Comparison of ENCODE assay signal across 8 mouse cellular contexts in genomic region chr11:58179563-58179962, GRCm38 (mm10). TPM values are rescaled to one million over a fixed set of nuclear protein-coding genes. Genes with fewer than 3 reads are reported as not detected.
A peak's percentile ranks its signal among the peaks of the same experiment; 100 is the strongest.
DNase-seq lines count a peak whose midpoint lies in the region; ATAC-seq lines count a peak whose summit lies in the region.

No protein-coding gene starts in this region.

- no peak overlapping the region for H3K9ac ChIP-seq in limb, embryonic 11.5 days (ENCODE audit: low read length)
- no peak overlapping the region for H3K9ac ChIP-seq in neural tube, embryonic 12.5 days

- DNase-seq in A20 (ENCODE audit: low read depth, low spot score): peak; percentile 85
- DNase-seq in gastrocnemius, postnatal 4 days (ENCODE audit: low spot score in 2 of 2): peak; percentile 33 to 65
- DNase-seq in kidney, adult 9 months: peak; percentile 92
- peak; percentile 81 for DNase-seq in limb, embryonic 11.5 days (ENCODE audit: low spot score)
- DNase-seq in telencephalon, adult 2 months (ENCODE audit: low read depth, low spot score): peak; percentile 92

- peak; percentile 41 for ATAC-seq in activated CD4-positive, CD25-positive, alpha-beta regulatory T cell, adult 4 months
- ATAC-seq in common myeloid progenitor, adult 5-6 weeks (replicated peaks; ENCODE audit: low read depth, poor library complexity, severe bottlenecking): peak; percentile 79
- ATAC-seq in limb, embryonic 11.5 days (ENCODE audit: insufficient number of reproducible peaks, low FRiP score, low TSS enrichment, low read depth): no peak
- ATAC-seq in neural tube, embryonic 12.5 days (ENCODE audit: low FRiP score, low read depth): 0 out of 2 replicates have a peak, but pooled peaks have one; percentile 21

- no peaks in the 10 kb centered on the region for H3K27me3 ChIP-seq in limb, embryonic 11.5 days (ENCODE audit: control insufficient read depth, insufficient read depth, low read length)
- no peaks in the 10 kb centered on the region for H3K27me3 ChIP-seq in neural tube, embryonic 12.5 days (replicated peaks)

- peaks cover 16% of the 10 kb centered on the region for H3K36me3 ChIP-seq in limb, embryonic 11.5 days (ENCODE audit: control insufficient read depth, insufficient read depth, low read length)
- peaks cover 44% of the 10 kb centered on the region for H3K36me3 ChIP-seq in neural tube, embryonic 12.5 days

- 18% methylated on average over 3 of the region's 3 CpGs for WGBS in limb, embryonic 11.5 days
- WGBS in neural tube, embryonic 12.5 days: 24% methylated on average over 3 of the region's 3 CpGs

- no peaks in the 10 kb centered on the region for H3K4me1 ChIP-seq in limb, embryonic 11.5 days (ENCODE audit: control insufficient read depth, insufficient read depth, low read length)
- H3K4me1 ChIP-seq in neural tube, embryonic 12.5 days: no peaks in the 10 kb centered on the region

- H3K9me3 ChIP-seq in limb, embryonic 11.5 days (ENCODE audit: control insufficient read depth, low read length): no peaks in the 10 kb centered on the region
- no peaks in the 10 kb centered on the region for H3K9me3 ChIP-seq in neural tube, embryonic 12.5 days

- no peak overlapping the region for H3K27ac ChIP-seq in limb, embryonic 11.5 days (replicated peaks; ENCODE audit: low read depth, low read length)
- H3K27ac ChIP-seq in neural tube, embryonic 12.5 days: no peak overlapping the region

- no peak overlapping the region for H3K4me2 ChIP-seq in limb, embryonic 11.5 days (ENCODE audit: low read depth, severe bottlenecking)
- H3K4me2 ChIP-seq in neural tube, embryonic 12.5 days (replicated peaks): no peak overlapping the region

- H3K4me3 ChIP-seq in limb, embryonic 11.5 days (ENCODE audit: low read depth, low read length): no peak overlapping the region
- no peak overlapping the region for H3K4me3 ChIP-seq in neural tube, embryonic 12.5 days

RNA-seq across cellular contexts. Expression of gene Mrpl22, which starts 8.1 kb away (rescaled TPM):
- 10 to 100 TPM; 63.7 to 66.7 TPM for polyA plus RNA-seq in activated CD4-positive, CD25-positive, alpha-beta regulatory T cell, adult 4 months (2017; shearing (Covaris generic))
- 55.0 and 55.2 TPM in 2 replicates for total RNA-seq in common myeloid progenitor, adult 5-6 weeks (2017)
- total RNA-seq in gastrocnemius, postnatal 4 days (2021): 10 to 100 TPM; 54.1 to 59.7 TPM
- 142 and 144 TPM in 2 replicates for polyA plus RNA-seq in limb, embryonic 11.5 days (2014; fragmentation: Nextera tagmentation; extraction: Ambion mirVana)
- 111 and 115 TPM in 2 replicates for polyA plus RNA-seq in neural tube, embryonic 12.5 days (2016; fragmentation: Nextera tagmentation; extraction: Ambion mirVana)

RNA-seq across cellular contexts. Expression of gene Gemin5, which starts 11.2 kb away (rescaled TPM):
- 1 to 10 TPM; 4.9 to 6.3 TPM for polyA plus RNA-seq in activated CD4-positive, CD25-positive, alpha-beta regulatory T cell, adult 4 months (2017; shearing (Covaris generic))
- total RNA-seq in common myeloid progenitor, adult 5-6 weeks (2017): 36.8 and 38.3 TPM in 2 replicates
- total RNA-seq in gastrocnemius, postnatal 4 days (2021): 10 to 100 TPM; 14.8 to 15.3 TPM
- 28.5 and 30.3 TPM in 2 replicates for polyA plus RNA-seq in limb, embryonic 11.5 days (2014; fragmentation: Nextera tagmentation; extraction: Ambion mirVana)
- polyA plus RNA-seq in neural tube, embryonic 12.5 days (2016; fragmentation: Nextera tagmentation; extraction: Ambion mirVana): 19.1 and 22.3 TPM in 2 replicates

RNA-seq across cellular contexts. Expression of gene Igtp, which starts 19.8 kb away (rescaled TPM):
- polyA plus RNA-seq in activated CD4-positive, CD25-positive, alpha-beta regulatory T cell, adult 4 months (2017; shearing (Covaris generic)): 100 to 1,000 TPM; 396 to 413 TPM
- 15.2 and 15.4 TPM in 2 replicates for total RNA-seq in common myeloid progenitor, adult 5-6 weeks (2017)
- 10 to 100 TPM; 15.6 to 17.9 TPM for total RNA-seq in gastrocnemius, postnatal 4 days (2021)
- polyA plus RNA-seq in limb, embryonic 11.5 days (2014; fragmentation: Nextera tagmentation; extraction: Ambion mirVana): 1.6 and 2.1 TPM in 2 replicates
- polyA plus RNA-seq in neural tube, embryonic 12.5 days (2016; fragmentation: Nextera tagmentation; extraction: Ambion mirVana): 2.0 TPM in 2 replicates

RNA-seq across cellular contexts. Expression of gene Irgm2, which starts 19.9 kb away (rescaled TPM):
- polyA plus RNA-seq in activated CD4-positive, CD25-positive, alpha-beta regulatory T cell, adult 4 months (2017; shearing (Covaris generic)): 10 to 100 TPM; 52.8 to 55.5 TPM
- 4.6 and 7.8 TPM in 2 replicates for total RNA-seq in common myeloid progenitor, adult 5-6 weeks (2017)
- 10 to 100 TPM; 13.0 to 13.1 TPM for total RNA-seq in gastrocnemius, postnatal 4 days (2021)
- 0.12 and 0.40 TPM in 2 replicates for polyA plus RNA-seq in limb, embryonic 11.5 days (2014; fragmentation: Nextera tagmentation; extraction: Ambion mirVana)
- polyA plus RNA-seq in neural tube, embryonic 12.5 days (2016; fragmentation: Nextera tagmentation; extraction: Ambion mirVana): 0.50 and 0.85 TPM in 2 replicates

Comparison
In these comparisons a context has a peak if more than half of its experiments do, and no peak if none do; other contexts are left out.
1. RNA of gene Igtp, which starts 19.8 kb away (polyA plus RNA-seq): 396 to 413 TPM in activated CD4-positive, CD25-positive, alpha-beta regulatory T cell, adult 4 months; 2.0 TPM in neural tube, embryonic 12.5 days and 1.6 to 2.1 TPM in limb, embryonic 11.5 days; every median in the first group is over 100 times any median in the second.
2. Peak in every context shown above with its lines, with median percentiles within 50 percentile points of each other: DNase-seq.